Mouse (Mus musculus) heart, embryonic 13.5 days (tissue): ENCODE results near the gene Apba2. TPM values are rescaled to one million over a fixed set of nuclear protein-coding genes. Genes with fewer than 3 reads are reported as not detected.

Source experiments
- ATAC-seq: fragments of 200-750 bp; cut with Nextera tagmentation; 2 replicates; pipeline ENCODE4 v1.8.0; 2017; ENCODE audit warnings: moderate TSS enrichment; ENCODE audit not compliant: insufficient number of reproducible peaks, low FRiP score, low TSS enrichment; ENCODE audit errors: extremely low read depth
- H3K27ac ChIP-seq: fragments of 300-500 bp; sonication (generic); replicated peaks from 2 replicates; pipeline ENCODE4 v1.5.1; 2015; ENCODE audit warnings: moderate library complexity, mild to moderate bottlenecking, inconsistent platforms
- H3K27me3 ChIP-seq: fragments of 300-500 bp; sonication (generic); replicated peaks from 2 replicates; pipeline ENCODE4 v1.6.1; 2015; ENCODE audit warnings: mild to moderate bottlenecking, inconsistent platforms
- H3K36me3 ChIP-seq: fragments of 300-500 bp; sonication (generic); 2 replicates; pipeline ENCODE4 v1.6.1; 2015; ENCODE audit warnings: mild to moderate bottlenecking, inconsistent platforms
- H3K4me1 ChIP-seq: fragments of 300-500 bp; sonication (generic); 2 replicates; pipeline ENCODE4 v1.6.1; 2015; ENCODE audit warnings: inconsistent platforms
- H3K4me2 ChIP-seq: fragments of 300-500 bp; sonication (generic); 2 replicates; pipeline ENCODE4 v1.6.1; 2015; ENCODE audit warnings: inconsistent platforms, mild to moderate bottlenecking, moderate library complexity
- H3K4me3 ChIP-seq: fragments of 300-500 bp; sonication (generic); 2 replicates; pipeline ENCODE4 v1.5.1; 2015; ENCODE audit warnings: moderate library complexity, mild to moderate bottlenecking, inconsistent platforms
- H3K9ac ChIP-seq: fragments of 300-500 bp; sonication (generic); 2 replicates; pipeline ENCODE4 v1.6.1; 2015; ENCODE audit warnings: inconsistent platforms, mild to moderate bottlenecking, moderate library complexity
- H3K9me3 ChIP-seq: fragments of 300-500 bp; sonication (generic); 2 replicates; pipeline ENCODE4 v1.6.1; 2016; ENCODE audit warnings: inconsistent platforms
- WGBS: fragments of 180-500 bp; shearing (Covaris S2); methylation state at CpG from one replicate; pipeline ENCODE4 v1.1.7; 2015; ENCODE audit warnings: mixed read lengths; 5-methylcytosine and 5-hydroxymethylcytosine counted together
- polyA plus RNA-seq: library from polyadenylated mRNA; unstranded; fragments of >200 nt; fragmentation: Nextera tagmentation; extraction: Ambion mirVana; gene quantifications from 2 replicates; pipeline ENCODE4 v1.2.1, GENCODE M21; 2015

Gene Apba2
- polyA plus RNA-seq, 1 experiment from 2014 or later = 1.3 TPM

- WGBS = 58% methylated on average over 5 of the region's 5 CpGs
- no peak overlapping the region for H3K27ac ChIP-seq
- no peaks in the 10 kb centered on the region for H3K4me1 ChIP-seq
- ATAC-seq = no peak
- H3K9me3 ChIP-seq = no peaks in the 10 kb centered on the region
- no peaks in the 10 kb centered on the region for H3K27me3 ChIP-seq
- H3K4me3 ChIP-seq = no peak overlapping the region
- H3K9ac ChIP-seq = no peak overlapping the region
- H3K4me2 ChIP-seq = no peak overlapping the region
- H3K36me3 ChIP-seq = no peaks in the 10 kb centered on the region
Measured at GRCm38 (mm10) chr7:64704060-64704595, 202.6 kb downstream of the Apba2 start.

DNA sequence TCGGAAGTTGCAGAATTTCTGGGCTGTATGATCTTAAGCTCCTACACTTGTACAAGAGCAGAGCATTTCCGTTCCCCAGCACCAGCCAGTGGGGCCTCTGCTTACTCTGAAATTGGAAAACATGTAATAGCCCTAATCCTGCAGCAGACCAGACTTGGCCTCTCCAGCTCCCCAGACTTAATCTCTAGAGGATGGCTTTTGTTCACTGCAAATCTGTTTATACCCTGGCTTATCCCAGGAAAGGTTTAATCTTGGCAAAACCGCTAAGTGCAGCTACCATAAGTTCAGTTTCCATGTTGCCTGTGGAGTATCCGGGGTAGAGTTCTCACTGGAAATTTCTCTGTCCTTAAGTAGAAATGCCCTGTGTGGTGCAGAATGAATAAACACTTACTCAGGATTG lies 206.7 kb downstream of the Apba2 start:
- 68% methylated on average over 4 of the region's 4 CpGs for WGBS
- no peak overlapping the region for H3K27ac ChIP-seq
- H3K9me3 ChIP-seq = no peaks in the 10 kb centered on the region
- H3K36me3 ChIP-seq = no peaks in the 10 kb centered on the region
- no peaks in the 10 kb centered on the region for H3K4me1 ChIP-seq
- H3K9ac ChIP-seq = no peak overlapping the region
- no peaks in the 10 kb centered on the region for H3K27me3 ChIP-seq
- H3K4me2 ChIP-seq = no peak overlapping the region
- H3K4me3 ChIP-seq = no peak overlapping the region
- ATAC-seq = no peak

DNA sequence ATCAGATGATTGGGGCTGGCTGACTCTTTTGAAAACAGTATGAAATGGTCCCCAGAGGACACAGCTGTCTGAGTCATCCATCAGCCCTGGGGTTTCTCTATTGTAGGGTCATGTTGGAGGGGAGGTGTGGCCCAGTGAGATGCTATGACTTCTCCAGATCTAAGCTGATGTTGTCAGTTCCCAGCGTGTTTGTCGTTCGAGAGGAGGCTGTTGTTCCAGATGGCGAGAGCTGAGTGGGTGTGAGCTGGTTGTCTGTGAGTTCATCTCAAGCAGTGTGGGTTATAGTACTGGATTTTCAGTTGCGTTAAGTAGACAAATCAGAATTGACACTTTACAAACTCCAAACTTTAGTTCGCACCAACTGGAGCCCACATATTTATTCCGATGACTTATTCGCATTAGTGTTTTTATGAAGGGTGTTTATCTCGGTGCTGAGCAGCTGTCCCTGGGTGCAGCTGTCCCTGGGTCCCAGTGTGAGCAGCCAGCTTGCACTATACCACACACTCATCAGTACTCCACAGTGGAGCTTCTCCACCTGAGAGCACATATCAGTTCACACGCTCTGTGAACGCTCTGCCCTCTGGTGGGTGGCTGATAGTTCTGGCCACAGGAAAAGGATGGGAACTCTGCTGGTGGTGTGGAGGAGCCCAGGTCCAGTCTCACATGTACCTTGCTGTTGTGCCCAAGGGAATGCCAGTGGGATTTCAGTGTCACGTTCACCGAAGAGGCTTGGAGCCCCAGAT lies 208.2 kb downstream of the Apba2 start:
- Histone ChIP-seq H3K4me1 (no peaks in the 10 kb centered on the region), H3K9me3 (no peaks in the 10 kb centered on the region), H3K9ac (no peak overlapping the region), H3K4me2 (no peak overlapping the region), H3K27ac (no peak overlapping the region), H3K4me3 (no peak overlapping the region), H3K27me3 (no peaks in the 10 kb centered on the region), H3K36me3 (no peaks in the 10 kb centered on the region)
- WGBS = 76% methylated on average over 13 of the region's 13 CpGs
- no peak for ATAC-seq

DNA sequence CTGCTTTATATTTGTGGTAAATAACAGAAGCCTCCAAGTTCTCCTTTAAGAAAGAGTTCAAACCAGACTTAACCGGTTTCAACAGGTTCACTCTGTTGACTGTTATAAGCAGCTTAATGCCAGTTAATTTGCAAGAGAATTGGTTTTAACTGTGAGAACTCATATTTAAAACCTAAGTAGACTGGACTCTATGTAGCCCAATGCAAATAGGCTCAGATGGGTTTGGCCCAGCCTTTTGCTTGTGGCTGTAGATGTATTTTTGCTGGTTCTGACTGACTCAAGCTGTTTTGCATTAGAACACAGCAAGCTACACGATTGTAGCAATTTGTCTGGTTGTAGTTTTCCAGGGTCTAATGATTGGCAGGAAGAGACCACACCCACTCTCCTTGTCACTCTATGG lies 214.8 kb downstream of the Apba2 start:
- H3K27ac ChIP-seq = no peak overlapping the region
- no peak overlapping the region for H3K4me3 ChIP-seq
- no peak overlapping the region for H3K4me2 ChIP-seq
- no peaks in the 10 kb centered on the region for H3K27me3 ChIP-seq
- WGBS = 67% methylated on average over 2 of the region's 2 CpGs
- no peak for ATAC-seq
- no peak overlapping the region for H3K9ac ChIP-seq
- H3K9me3 ChIP-seq = no peaks in the 10 kb centered on the region
- H3K4me1 ChIP-seq = no peaks in the 10 kb centered on the region
- H3K36me3 ChIP-seq = no peaks in the 10 kb centered on the region

DNA sequence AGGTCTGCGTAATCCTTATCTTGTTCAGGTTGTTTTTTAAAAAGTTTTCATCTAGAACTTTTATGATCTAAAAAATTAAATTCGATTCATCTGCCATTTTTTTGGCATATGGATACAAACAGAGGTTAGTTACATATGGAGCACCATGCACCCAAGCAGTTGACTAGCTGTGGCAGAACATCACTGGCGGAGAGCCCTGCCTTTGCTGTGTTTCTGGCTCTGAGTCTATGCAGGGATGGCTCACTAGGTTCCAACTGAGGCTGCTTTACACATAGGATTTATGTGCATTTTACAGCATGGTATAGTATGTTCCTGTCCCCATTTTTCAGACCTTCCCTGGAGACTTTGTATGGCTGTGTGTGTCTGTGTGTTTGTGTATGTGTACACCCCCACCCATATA lies 221.8 kb downstream of the Apba2 start:
- WGBS = 67% methylated on average over 3 of the region's 3 CpGs
- H3K4me3 ChIP-seq = no peak overlapping the region
- H3K4me2 ChIP-seq = no peak overlapping the region
- no peaks in the 10 kb centered on the region for H3K36me3 ChIP-seq
- H3K27me3 ChIP-seq = no peaks in the 10 kb centered on the region
- no peak overlapping the region for H3K9ac ChIP-seq
- no peak overlapping the region for H3K27ac ChIP-seq
- H3K9me3 ChIP-seq = no peaks in the 10 kb centered on the region
- no peaks in the 10 kb centered on the region for H3K4me1 ChIP-seq
- no peak for ATAC-seq

GRCm38 (mm10) chr7:64724409-64724808 lies 222.9 kb downstream of the Apba2 start:
- no peaks in the 10 kb centered on the region for H3K9me3 ChIP-seq
- H3K36me3 ChIP-seq = no peaks in the 10 kb centered on the region
- H3K27me3 ChIP-seq = no peaks in the 10 kb centered on the region
- no peak for ATAC-seq
- H3K4me2 ChIP-seq = no peak overlapping the region
- H3K4me3 ChIP-seq = no peak overlapping the region
- no peak overlapping the region for H3K9ac ChIP-seq
- H3K27ac ChIP-seq = no peak overlapping the region
- 82% methylated on average over 1 of the region's 1 CpGs for WGBS
- no peaks in the 10 kb centered on the region for H3K4me1 ChIP-seq

- H3K27me3 ChIP-seq = no peaks in the 10 kb centered on the region
- no peak overlapping the region for H3K9ac ChIP-seq
- H3K9me3 ChIP-seq = no peaks in the 10 kb centered on the region
- H3K27ac ChIP-seq = no peak overlapping the region
- no peak for ATAC-seq
- no peak overlapping the region for H3K4me3 ChIP-seq
- no peaks in the 10 kb centered on the region for H3K4me1 ChIP-seq
- H3K36me3 ChIP-seq = no peaks in the 10 kb centered on the region
- WGBS = 70% methylated on average over 6 of the region's 6 CpGs
- H3K4me2 ChIP-seq = no peak overlapping the region
Measured at GRCm38 (mm10) chr7:64725967-64726695, 224.6 kb downstream of the Apba2 start.

- Histone ChIP-seq H3K4me2 (no peak overlapping the region), H3K36me3 (no peaks in the 10 kb centered on the region), H3K27me3 (no peaks in the 10 kb centered on the region), H3K27ac (no peak overlapping the region), H3K9ac (no peak overlapping the region), H3K9me3 (no peaks in the 10 kb centered on the region), H3K4me3 (no peak overlapping the region), H3K4me1 (no peaks in the 10 kb centered on the region)
- no peak for ATAC-seq
- WGBS = 72% methylated on average over 5 of the region's 5 CpGs
Measured at GRCm38 (mm10) chr7:64728181-64728591, 226.7 kb downstream of the Apba2 start.

- Histone ChIP-seq H3K4me3 (no peak overlapping the region), H3K27me3 (no peaks in the 10 kb centered on the region), H3K27ac (no peak overlapping the region), H3K36me3 (no peaks in the 10 kb centered on the region), H3K9ac (no peak overlapping the region), H3K4me2 (no peak overlapping the region), H3K4me1 (no peaks in the 10 kb centered on the region), H3K9me3 (no peaks in the 10 kb centered on the region)
- no peak for ATAC-seq
- WGBS = 54% methylated on average over 3 of the region's 3 CpGs
Measured at GRCm38 (mm10) chr7:64728816-64729215, 227.3 kb downstream of the Apba2 start.

GRCm38 (mm10) chr7:64729785-64730184 lies 228.3 kb downstream of the Apba2 start:
- Histone ChIP-seq H3K4me2 (no peak overlapping the region), H3K27ac (no peak overlapping the region), H3K9me3 (no peaks in the 10 kb centered on the region), H3K27me3 (no peaks in the 10 kb centered on the region), H3K36me3 (no peaks in the 10 kb centered on the region), H3K4me3 (no peak overlapping the region), H3K9ac (no peak overlapping the region), H3K4me1 (no peaks in the 10 kb centered on the region)
- no peak for ATAC-seq
- 21% methylated on average over 7 of the region's 7 CpGs for WGBS

- no peak overlapping the region for H3K4me3 ChIP-seq
- ATAC-seq = no peak
- no peaks in the 10 kb centered on the region for H3K9me3 ChIP-seq
- H3K36me3 ChIP-seq = no peaks in the 10 kb centered on the region
- no peaks in the 10 kb centered on the region for H3K4me1 ChIP-seq
- H3K9ac ChIP-seq = no peak overlapping the region
- no peak overlapping the region for H3K27ac ChIP-seq
- H3K27me3 ChIP-seq = peaks cover 18% of the 10 kb centered on the region
- no peak overlapping the region for H3K4me2 ChIP-seq
- WGBS = 74% methylated on average over 11 of the region's 11 CpGs
Measured at GRCm38 (mm10) chr7:64739131-64739530, 237.6 kb downstream of the Apba2 start.
